Mouse (Mus musculus) heart, adult 2 months (tissue): ENCODE results near the gene Nr3c2.

Source experiments
- CTCF ChIP-seq: fragments of 200-600 bp; IDR thresholded peaks from 2 replicates; pipeline ENCODE4 v1.8.1; 2022; ENCODE audit warnings: antibody characterized with exemption, mild to moderate bottlenecking, moderate library complexity
- EP300 ChIP-seq: fragments of 200-500 bp; IDR thresholded peaks from 2 replicates; pipeline ENCODE4 v1.6.1; 2011; ENCODE audit warnings: low read depth, low read length, control low read depth; ENCODE audit not compliant: insufficient read depth
- POLR2A ChIP-seq: fragments of 200-500 bp; IDR thresholded peaks from 2 replicates; pipeline ENCODE4 v1.6.1; 2011; ENCODE audit warnings: mild to moderate bottlenecking, low read depth, low read length, control low read depth; ENCODE audit not compliant: insufficient read depth

- TF ChIP-seq CTCF (no peak), EP300 (no peak), POLR2A (no peak)
These were observed 157.6 kb downstream of the Nr3c2 start for GRCm38 (mm10) chr8:77056853-77057252.
